Mouse (Mus musculus): Measurements from ENCODE around the gene Gm20831. TPM values are rescaled to one million over a fixed set of nuclear protein-coding genes. Genes with fewer than 3 reads are reported as not detected.
"Not testable (repeated sequence)": the region's sequence is repeated elsewhere in the genome, so short reads cannot be mapped to it uniquely, and the experiment has no call there.

The Gm20831 gene
- not detected in 2 replicates for total RNA-seq (2014; rRNA removed)
- not detected in 2 replicates for polyA plus RNA-seq (2015; fragmentation: Nextera tagmentation; extraction: Ambion mirVana)

DNA sequence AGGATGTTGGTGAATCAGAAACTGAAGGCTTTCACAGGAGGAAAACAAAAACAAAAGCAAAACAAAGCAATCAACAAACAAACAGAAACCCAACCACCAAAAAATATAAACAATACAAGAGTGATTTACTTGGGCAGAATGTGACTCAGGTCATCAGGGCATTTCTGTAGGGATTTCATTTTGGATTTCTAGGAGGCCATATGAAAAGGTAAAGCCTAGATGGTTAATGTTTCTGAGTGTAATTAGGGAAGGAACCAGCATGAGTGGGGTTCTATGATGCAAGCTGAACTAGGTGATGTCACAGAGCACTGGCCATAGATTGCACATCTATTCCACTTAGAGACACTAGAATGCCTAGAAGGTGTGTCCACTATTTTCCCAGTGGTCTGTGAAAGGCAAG is at the start of gene Gm20831, which contains the start of gene Gm20772:
Gm20831 (plus strand) TSS at position 301 of the 400 bp plus-strand sequence.
Gm20772 (plus strand) TSS at position 301 of the 400 bp plus-strand sequence.
- H3K36me3 ChIP-seq (ENCODE audit: insufficient read depth, low read length); H3K27me3 ChIP-seq (ENCODE audit: insufficient read depth, low read length); H3K4me2 ChIP-seq (ENCODE audit: low read depth, low read length); DNase-seq (ENCODE audit: low spot score); H3K9me3 ChIP-seq (ENCODE audit: low read length); H3K4me1 ChIP-seq (ENCODE audit: insufficient read depth, low read length); H3K4me3 ChIP-seq (ENCODE audit: low read length); H3K27ac ChIP-seq; ATAC-seq; H3K9ac ChIP-seq (replicated peaks; ENCODE audit: low read length): not testable (repeated sequence)

- DNase-seq (ENCODE audit: low spot score); H3K9me3 ChIP-seq (ENCODE audit: low read length); H3K9ac ChIP-seq (replicated peaks; ENCODE audit: low read length); H3K4me3 ChIP-seq (ENCODE audit: low read length); H3K4me1 ChIP-seq (ENCODE audit: insufficient read depth, low read length); H3K36me3 ChIP-seq (ENCODE audit: insufficient read depth, low read length); H3K27ac ChIP-seq; H3K27me3 ChIP-seq (ENCODE audit: insufficient read depth, low read length); ATAC-seq; H3K4me2 ChIP-seq (ENCODE audit: low read depth, low read length): not testable (repeated sequence)
- WGBS: no CpG with 5 or more reads among the region's 3 CpGs
Observed at GRCm38 (mm10) chrY:17846166-17846565, 28.4 kb upstream of the Gm20831 start, which contains the start of gene Gm21904. Gene Gm21904 (minus strand): TSS chrY:17846266.

DNA sequence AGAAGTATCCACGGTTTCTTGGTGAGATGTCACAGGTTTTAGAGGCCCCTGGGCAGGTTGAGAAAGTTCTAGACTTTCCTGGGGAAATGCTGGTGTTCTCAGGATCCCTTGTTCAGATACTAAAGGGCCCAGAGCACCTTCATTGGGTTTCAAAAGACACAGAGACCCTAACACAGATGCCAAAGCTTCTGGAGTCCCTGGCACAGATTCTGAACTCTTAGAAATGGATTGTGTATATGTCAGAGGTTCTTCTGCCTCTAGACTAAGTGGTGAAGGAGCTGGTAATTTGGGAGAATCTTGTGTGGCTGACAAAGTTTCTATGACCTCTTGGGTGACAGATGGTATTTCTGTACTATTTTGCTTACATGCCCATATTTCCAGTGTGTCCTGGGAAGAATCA is 62.7 kb downstream of the Gm20831 start, which contains the start of gene Srsy:
Srsy (minus strand) TSS at position 101 of the 400 bp plus-strand sequence.
- DNase-seq (ENCODE audit: low spot score); H3K9me3 ChIP-seq (ENCODE audit: low read length); H3K4me2 ChIP-seq (ENCODE audit: low read depth, low read length); H3K36me3 ChIP-seq (ENCODE audit: insufficient read depth, low read length); H3K9ac ChIP-seq (replicated peaks; ENCODE audit: low read length); ATAC-seq; H3K27me3 ChIP-seq (ENCODE audit: insufficient read depth, low read length); H3K4me3 ChIP-seq (ENCODE audit: low read length); H3K4me1 ChIP-seq (ENCODE audit: insufficient read depth, low read length); H3K27ac ChIP-seq: not testable (repeated sequence)
- no CpG with 5 or more reads among the region's 1 CpGs for WGBS

Other genes starting within 250 kb of the Gm20831 start
- gene Gm21904, start 28.5 kb upstream of the Gm20831 start, total RNA-seq (2014; rRNA removed): not detected in 2 replicates
- gene Gm21904, start 28.5 kb upstream of the Gm20831 start, polyA plus RNA-seq (2015; fragmentation: Nextera tagmentation; extraction: Ambion mirVana): not detected in 2 replicates
- gene Gm20772, start within 50 bp of the Gm20831 start, total RNA-seq (2014; rRNA removed): not detected in 2 replicates
- gene Gm20772, start within 50 bp of the Gm20831 start, polyA plus RNA-seq (2015; fragmentation: Nextera tagmentation; extraction: Ambion mirVana): not detected in 2 replicates
- not detected in 2 replicates for gene Srsy, start 62.6 kb downstream of the Gm20831 start, total RNA-seq (2014; rRNA removed)
- not detected in 2 replicates for gene Srsy, start 62.6 kb downstream of the Gm20831 start, polyA plus RNA-seq (2015; fragmentation: Nextera tagmentation; extraction: Ambion mirVana)
- gene Gm21764, start 187.1 kb downstream of the Gm20831 start, total RNA-seq (2014; rRNA removed): not detected in 2 replicates
- not detected in 2 replicates for gene Gm21764, start 187.1 kb downstream of the Gm20831 start, polyA plus RNA-seq (2015; fragmentation: Nextera tagmentation; extraction: Ambion mirVana)
- gene Ssty1, start 214.4 kb downstream of the Gm20831 start, total RNA-seq (2014; rRNA removed): not detected in 2 replicates
- not detected in 2 replicates for gene Ssty1, start 214.4 kb downstream of the Gm20831 start, polyA plus RNA-seq (2015; fragmentation: Nextera tagmentation; extraction: Ambion mirVana)